Mouse (Mus musculus) stomach, postnatal 0 days (tissue): Measurements from ENCODE around the gene Gm3486.
"Not testable (repeated sequence)": the region's sequence is repeated elsewhere in the genome, so short reads cannot be mapped to it uniquely, and the experiment has no call there.

Experiments
- CTCF ChIP-seq: IDR thresholded peaks from 2 replicates; pipeline ENCODE4 v1.5.1; 2016; ENCODE audit warnings: antibody characterized with exemption, low read depth, mild to moderate bottlenecking, moderate library complexity
- EP300 ChIP-seq: optimal IDR thresholded peaks from 2 replicates; pipeline ENCODE3; 2016; ENCODE audit warnings: antibody characterized with exemption

DNA sequence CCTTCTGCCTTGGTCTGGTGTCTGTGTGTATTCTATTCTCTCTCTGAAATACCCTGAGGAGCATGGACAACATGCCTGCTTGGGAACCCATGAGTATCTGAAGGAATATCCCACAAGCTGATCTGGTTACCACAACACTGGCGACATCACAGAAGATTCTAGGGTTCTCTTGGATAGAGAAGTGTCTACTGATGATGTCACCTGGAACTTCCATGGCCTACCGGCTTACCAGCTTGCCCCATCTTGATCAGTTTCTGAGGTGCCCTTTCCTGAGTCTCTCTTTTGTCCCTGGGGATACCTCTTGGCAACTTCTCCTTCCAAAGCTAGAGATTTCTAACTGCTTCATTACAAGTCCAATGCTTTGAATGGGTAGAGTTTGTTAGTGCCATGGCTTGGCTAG, 35.9 kb downstream of the Gm3486 start, which contains the start of gene Gm7954:
- TF ChIP-seq CTCF, EP300: not testable (repeated sequence)
